Mouse (Mus musculus) MN1 (cell line): Measurements from ENCODE around the gene Otog.

Experiments used
- DNase-seq: peaks from one replicate; pipeline ENCODE4 v3.0.0-alpha.2; 2016; ENCODE audit warnings: low spot score

Otog gene

DNA sequence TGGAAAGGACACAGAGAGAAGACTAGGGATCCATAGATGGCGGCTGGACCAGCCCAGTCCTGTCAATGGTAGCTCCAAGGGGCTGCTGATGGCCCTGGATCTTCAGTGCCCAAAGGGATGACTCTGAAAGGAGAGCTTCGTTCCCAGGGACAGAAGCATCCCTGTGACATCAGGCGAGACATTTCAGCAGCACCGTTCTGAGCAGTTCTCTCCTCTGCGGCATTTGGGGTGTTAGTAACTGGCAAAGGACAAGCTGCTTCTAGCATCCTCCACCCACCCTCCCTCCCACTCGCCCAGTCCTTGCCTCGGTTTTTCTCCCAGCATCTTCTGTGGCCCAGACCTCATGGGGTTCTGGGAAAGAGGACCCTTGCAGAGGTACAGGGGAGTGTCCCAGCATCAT, 41.5 kb downstream of the Otog start:
- DNase-seq, result no peak

DNA sequence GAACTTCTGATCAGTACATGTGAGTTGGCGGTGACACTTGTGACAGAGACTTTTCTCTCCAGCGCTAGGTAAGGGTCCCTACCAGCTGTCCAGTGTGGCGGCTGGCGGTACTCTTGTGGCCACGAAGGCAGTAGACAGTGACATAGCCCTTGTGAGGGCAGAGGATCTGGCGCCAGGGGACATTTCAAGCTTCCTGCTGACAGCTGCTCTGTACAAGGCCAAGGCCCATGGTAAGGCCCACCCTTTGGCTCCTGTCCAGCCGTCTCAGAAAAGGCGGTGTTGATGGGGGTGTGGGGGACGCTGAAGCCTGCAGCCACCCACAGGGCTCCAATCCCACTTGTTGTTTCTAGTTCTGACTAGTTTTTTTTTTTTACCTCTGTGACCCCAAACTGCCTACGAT, 42.9 kb downstream of the Otog start:
- DNase-seq, result no peak

DNA sequence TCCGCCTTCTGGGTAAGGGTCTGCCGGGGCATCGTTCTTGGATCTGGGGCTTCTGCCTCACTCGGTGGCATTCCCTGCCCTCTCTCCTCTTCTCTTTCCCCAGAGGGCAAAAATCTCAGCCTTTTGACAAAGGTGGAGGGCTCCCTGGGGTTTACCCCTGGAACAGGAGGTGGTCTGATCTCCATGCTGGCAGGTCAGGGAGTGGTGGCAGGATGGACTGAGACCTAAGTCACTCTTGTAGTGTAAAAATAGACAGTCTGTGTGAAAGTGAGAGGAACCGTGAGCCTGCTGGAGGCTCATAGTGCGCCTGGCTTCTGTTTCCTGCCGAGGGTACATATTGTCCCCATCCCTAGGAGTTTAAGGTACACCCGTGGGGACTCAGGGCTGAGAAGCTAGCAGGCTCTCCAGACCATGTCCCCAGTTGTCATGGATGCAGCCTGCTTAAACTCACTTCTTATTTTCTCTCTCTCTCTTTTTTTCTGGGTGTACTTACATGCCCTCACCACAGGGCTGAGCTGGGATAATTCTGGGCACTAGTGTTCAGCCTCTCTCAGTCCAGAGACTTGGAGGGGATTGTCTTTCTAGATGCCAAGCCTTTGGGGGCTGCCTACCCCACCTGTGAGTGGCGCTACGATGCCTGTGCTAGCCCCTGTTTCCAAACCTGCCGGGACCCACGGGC, 44.5 kb downstream of the Otog start:
- DNase-seq, result no peak

DNA sequence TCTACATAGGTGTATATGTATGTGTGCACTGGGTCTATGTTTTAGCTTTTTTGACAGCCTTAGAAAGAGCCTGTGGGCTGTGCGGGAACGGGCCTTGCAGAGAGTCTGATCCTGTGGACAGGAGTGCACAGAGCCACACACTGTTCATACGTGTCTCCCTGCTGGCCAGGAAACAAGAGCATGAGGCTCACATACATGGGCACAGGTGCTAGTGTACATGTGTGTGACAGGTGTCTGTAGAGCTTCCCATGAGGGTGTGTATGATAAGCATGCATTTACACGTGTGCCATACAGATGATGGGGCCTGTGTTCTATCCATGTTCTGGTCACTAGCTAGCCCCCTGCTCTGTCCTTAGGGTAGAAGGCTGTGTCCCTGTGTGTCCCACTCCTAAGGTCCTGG, 45.6 kb downstream of the Otog start:
- DNase-seq, result no peak

DNA sequence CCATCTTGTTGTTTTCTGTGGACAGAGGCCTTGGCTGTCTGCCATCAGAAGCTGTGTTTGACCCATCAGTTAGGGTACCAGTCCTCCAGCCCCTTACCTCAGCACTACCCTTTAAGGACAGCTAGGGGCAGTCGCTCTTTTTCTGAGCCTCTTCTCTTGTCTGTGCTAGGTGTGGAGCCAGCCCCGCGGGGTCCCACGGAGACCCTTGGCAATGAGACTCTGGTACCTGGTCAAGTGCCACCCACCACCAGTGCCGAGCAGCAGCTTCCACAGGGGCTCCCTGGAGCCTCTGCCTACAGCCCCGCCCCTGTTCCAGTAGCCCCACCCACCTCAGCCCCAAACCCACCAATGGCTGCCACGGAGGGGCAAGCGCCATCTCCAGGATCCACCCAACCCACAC, 46.3 kb downstream of the Otog start:
- DNase-seq, result no peak

DNA sequence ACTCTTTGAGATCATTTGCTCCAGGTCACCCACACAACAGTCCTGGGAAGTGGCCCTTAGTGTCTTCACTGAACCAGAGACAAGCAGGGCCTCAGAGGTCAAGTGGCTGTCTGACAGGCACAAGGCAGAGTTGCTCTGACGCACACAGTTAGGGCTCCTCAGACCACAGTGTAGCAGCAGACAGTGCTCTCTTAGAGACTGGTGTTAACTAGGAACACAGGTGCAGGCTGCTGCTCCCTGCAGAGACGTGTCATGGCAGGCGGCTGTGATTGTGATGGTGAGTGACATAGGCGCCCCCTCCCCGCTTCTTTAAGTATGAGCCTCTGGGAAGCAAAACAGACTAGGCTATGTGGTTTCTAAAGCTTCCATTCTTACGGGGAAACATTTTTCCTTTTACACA, 55.5 kb downstream of the Otog start:
- no peak for DNase-seq

DNA sequence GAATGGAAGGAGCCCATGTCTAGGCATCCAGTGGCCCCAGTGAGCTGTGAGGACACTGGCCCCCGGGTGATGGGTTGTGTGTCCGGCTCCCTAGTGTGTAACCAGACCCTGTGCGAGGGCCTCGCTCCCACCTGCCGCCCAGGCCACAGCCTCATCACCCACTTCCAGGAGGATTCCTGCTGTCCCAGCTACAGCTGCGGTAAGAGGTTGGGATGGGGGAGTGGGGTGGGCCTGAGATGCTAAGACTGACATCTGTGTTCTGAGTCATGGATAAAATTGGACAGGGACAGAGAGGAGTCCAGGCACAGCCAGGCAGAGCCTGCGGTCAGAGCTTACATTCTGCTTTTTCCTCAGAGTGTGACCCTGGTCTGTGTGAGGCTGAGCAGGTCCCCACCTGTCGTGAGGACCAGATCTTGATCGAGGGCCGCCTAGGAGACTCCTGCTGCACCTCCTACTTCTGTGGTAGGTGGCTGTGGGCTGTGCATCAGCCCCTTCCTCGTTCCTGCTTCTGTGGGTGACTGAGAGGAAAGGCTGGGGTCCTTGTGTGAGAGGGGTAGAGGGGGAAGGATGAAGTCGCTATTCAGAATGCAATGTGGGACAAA, 60.3 kb downstream of the Otog start:
- no peak for DNase-seq

DNA sequence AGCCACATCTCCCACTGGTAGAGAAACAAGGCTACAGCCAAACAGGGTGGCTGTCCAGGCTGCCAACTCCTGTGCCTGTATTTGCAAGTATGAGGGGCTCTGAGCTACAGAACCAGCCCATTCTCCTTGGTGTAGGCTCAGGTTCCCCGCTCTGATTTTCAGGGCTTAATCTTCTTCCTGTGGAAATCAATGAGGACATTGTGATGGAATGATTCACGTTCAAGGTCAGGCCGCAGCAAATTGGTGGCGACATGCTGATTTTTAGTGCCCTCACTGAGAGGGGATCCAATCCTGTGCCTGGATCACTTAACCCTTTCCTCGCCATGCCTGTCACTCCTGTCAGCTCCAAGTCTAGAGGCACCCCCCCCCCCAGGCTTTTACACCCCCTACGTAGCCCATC, 72.7 kb downstream of the Otog start:
- DNase-seq, result no peak

DNA sequence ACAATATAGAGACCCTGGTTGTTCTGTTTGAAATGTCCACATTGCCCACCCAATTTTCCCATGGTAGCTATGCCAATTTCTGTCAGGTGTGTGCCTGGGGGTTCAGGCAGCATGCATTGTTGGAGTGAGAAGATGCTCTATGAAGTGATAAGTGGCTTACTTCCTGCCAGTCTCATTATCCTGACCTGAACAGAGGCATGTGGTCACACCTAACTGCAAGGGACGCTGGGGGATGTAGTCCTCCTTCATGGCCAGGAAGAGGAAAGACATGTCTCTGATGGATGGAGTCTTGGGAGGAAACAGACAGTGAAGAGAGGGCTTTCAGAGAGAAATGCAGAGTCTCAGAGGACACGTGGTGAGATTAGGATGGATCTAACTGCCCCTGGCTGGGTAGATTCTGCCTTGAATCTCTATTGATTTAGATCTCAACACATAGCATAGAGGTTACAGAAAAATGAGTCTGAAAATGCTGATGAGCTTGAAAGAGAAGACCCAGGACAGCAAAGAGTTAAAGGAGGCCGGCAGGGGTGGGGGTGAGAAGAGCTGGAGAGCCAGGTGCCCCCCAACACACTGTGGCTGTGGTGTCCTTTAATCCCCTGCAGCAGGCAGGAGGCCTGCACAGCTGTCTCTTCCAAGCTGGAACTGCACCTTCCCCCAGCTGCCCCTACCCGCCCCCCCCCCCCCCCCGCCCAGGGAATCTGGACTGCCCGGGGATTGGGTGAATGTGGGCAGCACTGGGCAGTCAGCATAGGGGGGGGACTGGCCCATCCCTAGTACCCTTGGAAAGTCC, 73.6 kb downstream of the Otog start:
- DNase-seq, result no peak

DNA sequence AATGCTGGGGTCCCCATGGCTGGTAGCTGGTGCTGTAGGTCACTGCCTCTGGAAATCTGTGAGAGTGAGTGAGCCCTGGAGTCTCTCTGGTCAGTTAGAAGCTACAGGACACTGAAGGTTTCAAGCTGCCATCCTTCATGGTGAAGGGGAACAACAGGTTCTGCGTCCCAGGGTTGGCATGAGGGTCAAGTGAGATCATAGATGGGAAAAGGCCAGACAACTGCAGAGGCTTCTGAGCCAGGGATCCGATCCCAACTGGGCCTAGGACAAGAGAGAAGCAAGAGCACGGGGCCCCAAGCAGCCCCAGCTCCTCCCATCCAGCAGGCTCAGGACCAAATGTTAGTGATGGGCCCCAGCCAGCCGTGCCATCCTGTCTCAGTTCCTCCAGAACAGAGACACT, 74.9 kb downstream of the Otog start:
- DNase-seq, result no peak

DNA sequence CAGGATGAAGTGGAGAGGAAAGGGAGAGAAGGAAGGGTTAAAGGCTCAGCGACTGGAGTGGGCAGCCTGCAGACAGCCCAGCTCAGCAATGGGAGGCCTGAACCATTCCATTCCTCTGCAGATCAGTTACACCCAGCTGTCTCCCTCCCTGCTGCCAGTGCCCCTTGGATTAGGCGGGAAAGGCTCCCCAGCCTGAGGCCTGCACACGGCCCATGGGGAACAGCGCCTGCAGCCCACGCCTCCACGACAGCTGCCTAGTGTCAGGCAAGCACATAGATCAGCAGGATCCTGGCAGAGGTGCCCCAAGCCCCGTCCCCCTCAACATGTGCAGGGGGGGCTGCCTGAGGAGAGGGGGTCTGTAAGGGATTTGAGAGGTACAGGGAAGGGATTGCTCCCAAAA, 76.2 kb downstream of the Otog start:
- no peak for DNase-seq

DNA sequence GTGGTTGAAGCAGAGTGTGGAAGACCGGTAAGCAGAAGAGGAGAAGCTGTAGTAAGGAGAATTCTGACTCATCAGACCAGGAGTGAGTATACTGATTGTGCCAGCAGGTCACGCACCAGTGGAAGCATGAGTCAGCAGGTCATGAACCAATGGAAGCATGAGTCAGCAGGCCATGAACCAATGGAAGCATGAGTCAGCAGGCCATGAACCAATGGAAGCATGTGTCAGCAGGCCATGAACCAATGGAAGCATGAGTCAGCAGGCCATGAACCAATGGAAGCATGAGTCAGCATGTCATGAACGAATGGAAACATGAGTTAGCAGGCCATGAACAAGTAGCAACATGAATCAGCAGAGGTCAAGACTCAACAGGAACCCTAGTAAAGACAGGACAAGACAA, 80.5 kb downstream of the Otog start:
- DNase-seq, result peak; percentile 7

DNA sequence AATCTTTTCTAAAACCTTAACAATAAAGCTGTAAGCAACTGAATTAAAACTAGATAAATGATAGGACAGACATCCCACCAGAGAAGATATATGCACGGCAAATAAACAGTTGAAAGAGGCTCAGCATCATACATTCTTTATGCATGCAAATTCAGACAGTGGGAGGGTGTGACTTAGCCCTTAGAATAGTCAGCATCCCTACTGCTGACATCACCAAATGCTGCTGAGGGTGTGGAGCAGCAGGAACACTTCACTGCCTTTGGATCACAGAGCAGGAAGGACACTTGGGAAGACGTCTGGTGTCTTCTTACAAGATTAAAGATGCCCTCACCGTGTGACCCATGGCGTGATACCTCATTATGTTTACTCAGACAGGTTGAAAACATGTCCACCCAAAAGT, 87.1 kb downstream of the Otog start:
- no peak for DNase-seq

DNA sequence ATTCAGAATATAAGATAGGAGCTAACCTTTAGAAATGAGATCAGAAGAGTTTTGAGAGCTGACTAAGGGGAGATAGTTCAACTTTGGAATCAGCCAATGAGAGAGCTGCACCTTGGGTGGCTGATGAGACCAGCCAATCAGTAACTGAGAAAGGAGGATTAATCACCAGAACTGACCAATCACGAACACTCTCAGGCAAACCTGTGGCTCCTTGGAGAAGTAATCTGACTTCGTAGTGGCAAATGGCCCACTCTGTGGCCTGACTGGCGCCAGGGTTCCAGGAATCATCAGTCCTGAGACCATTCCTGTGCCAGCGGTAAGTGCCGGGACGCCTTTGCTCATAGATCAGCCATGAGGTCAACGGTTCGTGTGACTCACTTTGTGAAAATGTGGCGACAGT, 96.6 kb downstream of the Otog start:
- DNase-seq, result no peak

DNA sequence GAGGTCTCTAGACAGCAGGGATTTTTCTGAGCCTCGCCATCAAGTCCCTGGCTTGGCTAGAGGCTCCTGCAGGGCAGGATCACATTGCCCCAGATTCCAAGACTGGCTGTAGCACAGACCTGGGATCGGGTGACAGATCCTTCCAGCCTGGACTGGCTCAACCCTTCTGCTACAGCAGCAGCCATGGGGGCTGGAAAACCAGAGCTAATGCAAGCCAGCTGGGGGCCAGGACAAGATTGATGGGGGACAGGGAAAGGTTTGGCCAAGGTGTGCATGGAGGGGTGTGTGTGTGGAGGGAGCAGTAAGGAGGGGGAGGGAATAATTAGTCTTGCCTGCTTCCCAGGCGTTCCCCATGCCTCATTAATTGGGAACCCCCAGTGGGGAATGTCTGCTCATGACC, 99.0 kb downstream of the Otog start:
- DNase-seq, result no peak

DNA sequence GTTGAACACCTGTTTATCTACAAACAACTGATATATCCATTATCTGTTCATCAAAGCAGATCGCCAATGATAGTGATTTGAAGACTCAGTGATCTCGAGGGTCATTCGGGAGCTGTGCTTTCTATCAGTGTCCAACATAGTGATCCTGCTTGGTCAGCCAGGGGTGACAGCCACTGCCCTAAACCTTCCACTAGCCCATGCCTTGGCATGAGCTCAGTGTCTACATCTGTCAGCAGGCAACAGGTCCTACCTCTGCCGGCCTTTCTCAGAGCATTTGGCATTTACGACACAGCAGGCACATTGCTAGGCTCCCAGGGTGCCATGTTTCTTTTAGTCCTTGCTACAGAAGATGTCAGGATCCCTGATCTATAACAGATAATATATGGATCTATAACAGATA, 99.5 kb downstream of the Otog start:
- no peak for DNase-seq

DNA sequence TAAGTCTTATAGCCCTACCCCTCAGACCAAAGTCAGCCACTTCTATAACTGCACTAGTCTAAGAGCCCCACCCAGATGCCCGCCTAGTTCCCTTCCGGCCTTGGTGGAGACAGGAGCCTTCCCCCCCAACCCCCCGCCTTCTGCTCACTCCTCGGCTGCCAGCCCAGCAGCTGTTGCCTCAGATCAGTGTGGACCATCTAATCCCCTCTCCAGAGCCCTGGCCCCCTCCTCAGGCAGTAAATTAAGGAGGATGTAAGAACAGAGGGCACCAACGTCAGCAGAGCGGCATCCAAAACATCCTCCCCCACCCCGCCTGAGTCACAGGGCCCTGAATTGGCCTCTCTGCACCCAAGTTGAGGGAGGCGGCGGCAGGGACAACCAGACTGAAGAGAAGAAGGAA, 100.7 kb downstream of the Otog start:
- no peak for DNase-seq

DNA sequence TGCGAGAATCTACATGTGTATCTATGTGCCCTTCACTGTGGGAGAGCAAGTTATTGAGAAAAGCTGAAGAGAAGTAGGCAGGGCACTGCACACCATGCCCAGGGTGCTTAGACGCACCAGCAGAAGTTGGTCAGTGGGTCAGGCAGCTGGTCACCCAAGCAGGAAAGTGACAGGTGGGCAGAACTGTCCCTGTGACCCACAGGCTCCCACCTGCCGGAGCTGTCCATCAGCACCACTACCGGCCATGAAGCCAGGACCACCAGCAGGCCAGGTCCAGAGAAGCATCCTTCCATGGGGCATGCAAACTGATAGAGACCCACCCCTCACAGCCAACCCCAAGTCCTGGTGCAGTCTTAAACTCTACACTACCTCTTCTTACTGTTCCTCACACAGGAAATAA, 106.9 kb downstream of the Otog start:
- DNase-seq, result no peak

DNA sequence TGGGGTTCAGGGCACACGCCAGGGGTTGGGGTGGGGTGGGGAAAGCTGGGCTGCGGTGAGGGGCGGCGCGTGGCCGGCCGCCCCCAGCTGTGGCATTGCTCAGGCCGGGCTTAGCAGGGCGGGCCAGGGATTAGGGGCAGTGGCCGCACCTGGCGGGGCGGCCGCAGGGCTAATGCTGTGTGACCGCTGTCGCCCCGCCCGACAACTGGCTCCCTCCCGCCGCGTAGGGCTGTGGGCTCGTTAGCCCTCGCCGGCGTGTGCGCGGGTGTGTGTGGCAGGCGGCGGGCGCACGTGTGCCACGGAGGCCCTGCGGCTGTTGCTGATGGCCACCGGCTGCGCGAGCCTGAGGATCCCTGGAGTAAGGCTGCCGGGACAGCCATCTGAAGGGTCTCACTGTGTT, 108.0 kb downstream of the Otog start:
- DNase-seq, result no peak

DNA sequence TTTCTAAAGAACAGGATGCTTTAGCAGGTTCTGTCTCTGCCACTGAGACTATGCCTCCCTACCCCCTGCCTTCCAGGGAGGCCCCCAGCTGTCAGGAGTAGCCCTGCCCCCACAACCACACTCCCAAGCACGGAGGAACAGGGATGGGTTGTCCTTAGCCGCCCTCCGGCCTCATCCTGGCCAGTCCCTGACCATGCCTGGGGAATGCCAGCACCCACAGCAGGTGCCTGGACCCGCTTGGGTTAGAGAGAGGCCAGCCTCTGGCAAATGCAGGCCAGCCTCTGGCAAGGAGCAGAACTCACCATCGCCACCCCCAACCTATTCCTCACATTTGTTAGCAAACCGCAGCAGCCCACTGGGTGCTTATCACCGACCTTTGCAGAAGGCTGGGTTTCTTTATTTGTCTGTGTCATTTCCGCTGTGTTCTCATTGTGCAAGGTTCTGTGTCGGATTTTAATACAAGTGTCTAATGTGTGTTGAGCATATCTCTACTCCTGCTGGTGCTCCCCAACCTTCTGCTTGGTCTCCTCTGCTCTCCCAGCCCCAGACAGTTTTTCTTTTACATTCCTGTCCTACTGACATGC, 109.4 kb downstream of the Otog start:
- no peak for DNase-seq

DNA sequence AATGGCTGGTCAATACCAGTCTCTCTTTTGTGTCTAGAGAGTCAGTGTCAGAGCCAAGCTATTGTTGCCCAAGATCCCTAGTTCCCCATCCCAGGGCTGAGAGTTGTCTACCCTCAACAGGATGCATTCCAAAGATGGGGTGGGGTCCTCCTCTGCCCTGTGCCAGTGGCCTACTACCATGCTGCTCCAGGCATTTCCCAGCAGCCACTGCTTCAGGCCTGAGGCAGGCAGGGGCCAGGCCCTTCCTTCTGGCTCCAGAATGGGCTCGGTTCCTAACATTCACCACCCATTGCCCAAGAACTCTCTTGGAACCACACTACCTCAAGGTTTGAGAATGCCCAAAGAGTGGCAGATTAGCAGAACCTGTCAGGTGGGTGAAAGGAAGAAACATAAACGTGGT, 112.0 kb downstream of the Otog start:
- no peak for DNase-seq

DNA sequence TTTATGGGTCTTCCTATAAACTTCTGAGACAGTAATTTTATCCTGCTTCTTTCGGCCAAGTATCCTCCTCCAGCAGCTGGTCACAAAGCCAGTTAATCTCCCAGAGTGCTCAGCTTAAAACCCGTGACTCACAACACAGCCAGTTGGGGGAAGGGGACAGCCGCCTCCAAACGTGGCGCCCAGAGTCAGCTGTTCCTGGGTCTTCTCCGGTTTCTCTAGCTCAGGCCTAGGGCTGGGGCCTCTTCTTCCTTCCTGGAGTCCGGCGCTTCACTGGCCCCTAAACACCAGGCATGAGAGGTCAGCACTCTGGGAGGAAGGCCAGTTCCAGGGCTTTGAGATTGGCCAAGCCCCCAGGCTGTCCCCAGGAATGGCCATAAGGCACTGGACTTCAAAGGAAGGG, 112.4 kb downstream of the Otog start:
- no peak for DNase-seq

DNA sequence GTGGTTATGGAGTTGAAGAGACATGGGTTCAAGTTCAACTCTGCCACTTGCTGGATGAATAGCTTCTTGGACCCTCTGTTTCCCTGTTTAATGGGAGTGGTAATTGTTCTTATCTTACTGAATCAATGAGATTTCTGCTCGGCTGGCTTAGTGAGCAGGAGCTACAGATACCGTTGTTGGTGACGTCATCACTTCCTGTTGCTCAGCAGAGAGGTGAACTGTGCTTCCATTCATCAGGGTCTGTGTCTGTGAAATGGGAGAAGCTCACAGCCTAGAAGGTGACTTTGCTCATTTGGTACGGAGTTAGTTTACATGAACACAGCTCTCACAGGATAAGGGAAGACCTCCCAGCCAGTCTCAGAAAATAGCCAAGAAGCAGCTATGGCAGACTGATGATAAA, 113.1 kb downstream of the Otog start:
- no peak for DNase-seq
